Mouse (Mus musculus): ENCODE results near the gene Mrpl54. TPM values are rescaled to one million over a fixed set of nuclear protein-coding genes. Genes with fewer than 3 reads are reported as not detected.

Gene Mrpl54
- 134 and 144 TPM in 2 replicates for polyA plus RNA-seq (2015; fragmentation: Nextera tagmentation; extraction: Ambion mirVana)

GRCm38 (mm10) chr10:81266211-81267105 lies at the start of gene Mrpl54, which contains the start of gene Apba3:
Gene Mrpl54, minus strand, starts transcription at chr10:81266934.
Gene Apba3, plus strand, starts transcription at chr10:81266960.
- H3K27me3 ChIP-seq: no peaks in the 10 kb centered on the region
- no peaks in the 10 kb centered on the region for H3K9me3 ChIP-seq
- peak within 1 kb of the TSS; percentile 67 for H3K4me3 ChIP-seq
- peak within 1 kb of the TSS; percentile 88 for H3K27ac ChIP-seq
- peak; percentile 91 for ATAC-seq (ENCODE audit: low FRiP score)
- WGBS: under 1% methylated on average over 48 of the region's 48 CpGs
- H3K4me2 ChIP-seq: peak within 1 kb of the TSS; percentile 82
- peaks cover 28% of the 10 kb centered on the region for H3K4me1 ChIP-seq (replicated peaks)
- peaks cover 51% of the 10 kb centered on the region for H3K36me3 ChIP-seq
- peak within 1 kb of the TSS; percentile 82 for H3K9ac ChIP-seq

- 92% methylated on average over 16 of the region's 16 CpGs for WGBS
- Histone ChIP-seq H3K9me3 (no peaks in the 10 kb centered on the region), H3K27me3 (no peaks in the 10 kb centered on the region), H3K4me2 (no peak overlapping the region), H3K27ac (no peak overlapping the region), H3K36me3 (peaks cover 83% of the 10 kb centered on the region), H3K4me3 (no peak overlapping the region), H3K9ac (no peak overlapping the region), H3K4me1 (replicated peaks) (peaks cover 28% of the 10 kb centered on the region)
- ATAC-seq (ENCODE audit: low FRiP score): no peak
These were observed 48.9 kb upstream of the Mrpl54 start for GRCm38 (mm10) chr10:81315587-81315986.

- H3K36me3 ChIP-seq: peaks cover 97% of the 10 kb centered on the region
- peaks cover 20% of the 10 kb centered on the region for H3K4me1 ChIP-seq (replicated peaks)
- H3K27me3 ChIP-seq: no peaks in the 10 kb centered on the region
- no peak overlapping the region for H3K4me2 ChIP-seq
- ATAC-seq (ENCODE audit: low FRiP score): no peak
- 83% methylated on average over 7 of the region's 7 CpGs for WGBS
- no peak overlapping the region for H3K4me3 ChIP-seq
- no peak overlapping the region for H3K27ac ChIP-seq
- no peak overlapping the region for H3K9ac ChIP-seq
- no peaks in the 10 kb centered on the region for H3K9me3 ChIP-seq
These were observed 47.5 kb upstream of the Mrpl54 start for GRCm38 (mm10) chr10:81314201-81314600.

GRCm38 (mm10) chr10:81313581-81313980 lies 46.8 kb upstream of the Mrpl54 start:
- Histone ChIP-seq H3K9ac (no peak overlapping the region), H3K4me3 (no peak overlapping the region), H3K36me3 (peaks cover 98% of the 10 kb centered on the region), H3K4me1 (replicated peaks) (peaks cover 14% of the 10 kb centered on the region), H3K4me2 (no peak overlapping the region), H3K27ac (no peak overlapping the region), H3K27me3 (no peaks in the 10 kb centered on the region), H3K9me3 (no peaks in the 10 kb centered on the region)
- no peak for ATAC-seq (ENCODE audit: low FRiP score)
- WGBS: 94% methylated on average over 13 of the region's 13 CpGs

GRCm38 (mm10) chr10:81309571-81309970 lies 42.8 kb upstream of the Mrpl54 start:
- Histone ChIP-seq H3K36me3 (peaks cover 94% of the 10 kb centered on the region), H3K4me2 (no peak overlapping the region), H3K4me1 (replicated peaks) (no peaks in the 10 kb centered on the region; the same call in 1 of the 2 replicates), H3K27me3 (no peaks in the 10 kb centered on the region), H3K9me3 (no peaks in the 10 kb centered on the region), H3K9ac (no peak overlapping the region), H3K27ac (no peak overlapping the region), H3K4me3 (no peak overlapping the region)
- 91% methylated on average over 5 of the region's 5 CpGs for WGBS
- ATAC-seq (ENCODE audit: low FRiP score): no peak

- WGBS: 93% methylated on average over 21 of the region's 21 CpGs
- H3K4me3 ChIP-seq: no peak overlapping the region
These were observed 40.3 kb upstream of the Mrpl54 start for GRCm38 (mm10) chr10:81306837-81307682.

GRCm38 (mm10) chr10:81306173-81306668 lies 39.5 kb upstream of the Mrpl54 start:
- Histone ChIP-seq H3K4me3 (no peak overlapping the region), H3K4me1 (replicated peaks) (peaks cover 26% of the 10 kb centered on the region), H3K36me3 (peaks cover 60% of the 10 kb centered on the region), H3K27me3 (no peaks in the 10 kb centered on the region), H3K27ac (no peak overlapping the region), H3K4me2 (no peak overlapping the region), H3K9ac (no peak overlapping the region), H3K9me3 (no peaks in the 10 kb centered on the region)
- ATAC-seq (ENCODE audit: low FRiP score): no peak
- 93% methylated on average over 12 of the region's 12 CpGs for WGBS

More at GRCm38 (mm10) chr10:81306837-81307682, 40.3 kb upstream of the Mrpl54 start:
- ATAC-seq (ENCODE audit: low FRiP score): no peak
- peaks cover 68% of the 10 kb centered on the region for H3K36me3 ChIP-seq
- H3K27ac ChIP-seq: no peak overlapping the region
- H3K9ac ChIP-seq: no peak overlapping the region
- no peaks in the 10 kb centered on the region for H3K9me3 ChIP-seq
- no peaks in the 10 kb centered on the region for H3K27me3 ChIP-seq
- H3K4me1 ChIP-seq (replicated peaks): peaks cover 18% of the 10 kb centered on the region
- no peak overlapping the region for H3K4me2 ChIP-seq

GRCm38 (mm10) chr10:81305663-81306062 lies 38.9 kb upstream of the Mrpl54 start:
- no peaks in the 10 kb centered on the region for H3K9me3 ChIP-seq
- H3K4me2 ChIP-seq: no peak overlapping the region
- ATAC-seq (ENCODE audit: low FRiP score): no peak
- H3K36me3 ChIP-seq: peaks cover 54% of the 10 kb centered on the region
- no peak overlapping the region for H3K9ac ChIP-seq
- H3K4me1 ChIP-seq (replicated peaks): peaks cover 30% of the 10 kb centered on the region
- WGBS: 93% methylated on average over 14 of the region's 14 CpGs
- H3K27me3 ChIP-seq: no peaks in the 10 kb centered on the region
- no peak overlapping the region for H3K27ac ChIP-seq
- no peak overlapping the region for H3K4me3 ChIP-seq

GRCm38 (mm10) chr10:81304597-81305238 lies 38.0 kb upstream of the Mrpl54 start:
- Histone ChIP-seq H3K27ac (no peak overlapping the region), H3K4me1 (replicated peaks) (peaks cover 39% of the 10 kb centered on the region), H3K4me2 (no peak overlapping the region), H3K27me3 (no peaks in the 10 kb centered on the region), H3K9me3 (no peaks in the 10 kb centered on the region), H3K9ac (no peak overlapping the region), H3K4me3 (no peak overlapping the region), H3K36me3 (peaks cover 45% of the 10 kb centered on the region)
- WGBS: 27% methylated on average over 5 of the region's 9 CpGs
- ATAC-seq (ENCODE audit: low FRiP score): no peak

- Histone ChIP-seq H3K36me3 (peaks cover 35% of the 10 kb centered on the region), H3K4me3 (no peak overlapping the region), H3K27me3 (no peaks in the 10 kb centered on the region), H3K4me2 (no peak overlapping the region), H3K9me3 (no peaks in the 10 kb centered on the region), H3K9ac (no peak overlapping the region), H3K4me1 (replicated peaks) (peaks cover 44% of the 10 kb centered on the region), H3K27ac (no peak overlapping the region)
- whole genome bisulfite sequencing: 83% methylated on average over 7 of the region's 7 CpGs
- no peak for ATAC-seq (ENCODE audit: low FRiP score)
These were observed 37.0 kb upstream of the Mrpl54 start for GRCm38 (mm10) chr10:81303761-81304160.

GRCm38 (mm10) chr10:81303258-81303657 lies 36.5 kb upstream of the Mrpl54 start:
- H3K36me3 ChIP-seq: peaks cover 34% of the 10 kb centered on the region
- peak overlapping the region; percentile 19; the same call in 1 of the 2 replicates for H3K9ac ChIP-seq
- WGBS: 83% methylated on average over 10 of the region's 10 CpGs
- H3K27me3 ChIP-seq: no peaks in the 10 kb centered on the region
- H3K4me3 ChIP-seq: no peak overlapping the region
- no peak overlapping the region for H3K4me2 ChIP-seq
- no peak for ATAC-seq (ENCODE audit: low FRiP score)
- H3K9me3 ChIP-seq: no peaks in the 10 kb centered on the region
- peaks cover 44% of the 10 kb centered on the region for H3K4me1 ChIP-seq (replicated peaks)
- H3K27ac ChIP-seq: 0 out of 2 replicates have a peak overlapping the region, but pooled peaks have one; percentile 35

Measured in hindbrain, embryonic 13.5 days (tissue).